Mouse (Mus musculus) retina, postnatal 1 day (tissue): ENCODE measurements around the gene Lamb3.
A peak's percentile ranks its signal among the peaks of the same experiment; 100 is the strongest.

ENCODE experiments used
- DNase-seq: peaks from one replicate; pipeline ENCODE4 v3.0.0-alpha.2; 2012

The Lamb3 gene

GRCm38 (mm10) chr1:193203821-193204220 lies 3.7 kb upstream of the Lamb3 start:
- peak; percentile 30 for DNase-seq

- no peak for DNase-seq
Observed at GRCm38 (mm10) chr1:193205431-193205830, 2.1 kb upstream of the Lamb3 start.

GRCm38 (mm10) chr1:193208178-193208577 lies 679 bp downstream of the Lamb3 start:
- DNase-seq: peak; percentile 24

GRCm38 (mm10) chr1:193211371-193211770 lies 3.9 kb downstream of the Lamb3 start:
- no peak for DNase-seq

- DNase-seq: no peak
Observed at GRCm38 (mm10) chr1:193214053-193214452, 6.6 kb downstream of the Lamb3 start.

GRCm38 (mm10) chr1:193216000-193216399 lies 8.5 kb downstream of the Lamb3 start:
- no peak for DNase-seq

- DNase-seq: no peak
Observed at GRCm38 (mm10) chr1:193220408-193220807, 12.9 kb downstream of the Lamb3 start.

- DNase-seq: no peak
Observed at GRCm38 (mm10) chr1:193225531-193225930, 18.0 kb downstream of the Lamb3 start.

- no peak for DNase-seq
Observed at GRCm38 (mm10) chr1:193226114-193226513, 18.6 kb downstream of the Lamb3 start.

- no peak for DNase-seq
Observed at GRCm38 (mm10) chr1:193226724-193227522, 19.4 kb downstream of the Lamb3 start.

GRCm38 (mm10) chr1:193227537-193227936 lies 20.0 kb downstream of the Lamb3 start:
- DNase-seq: no peak

GRCm38 (mm10) chr1:193229570-193229969 lies 22.1 kb downstream of the Lamb3 start:
- no peak for DNase-seq

- DNase-seq: no peak
Observed at GRCm38 (mm10) chr1:193230531-193230930, 23.0 kb downstream of the Lamb3 start.

- DNase-seq: no peak
Observed at GRCm38 (mm10) chr1:193230935-193231334, 23.4 kb downstream of the Lamb3 start.

- DNase-seq: no peak
Observed at GRCm38 (mm10) chr1:193232732-193233131, 25.2 kb downstream of the Lamb3 start.

- no peak for DNase-seq
Observed at GRCm38 (mm10) chr1:193234130-193234645, 26.7 kb downstream of the Lamb3 start.

- DNase-seq: no peak
Observed at GRCm38 (mm10) chr1:193234930-193235329, 27.4 kb downstream of the Lamb3 start.

- DNase-seq: no peak
Observed at GRCm38 (mm10) chr1:193238426-193238825, 30.9 kb downstream of the Lamb3 start.

- DNase-seq: no peak
Observed at GRCm38 (mm10) chr1:193241436-193241835, 33.9 kb downstream of the Lamb3 start.

GRCm38 (mm10) chr1:193242238-193242637 lies 34.7 kb downstream of the Lamb3 start:
- no peak for DNase-seq

GRCm38 (mm10) chr1:193242863-193243262 lies 35.4 kb downstream of the Lamb3 start:
- no peak for DNase-seq

- no peak for DNase-seq
Observed at GRCm38 (mm10) chr1:193243571-193244193, 36.2 kb downstream of the Lamb3 start.

- no peak for DNase-seq
Observed at GRCm38 (mm10) chr1:193244235-193244634, 36.7 kb downstream of the Lamb3 start.

- no peak for DNase-seq
Observed at GRCm38 (mm10) chr1:193250026-193250425, 42.5 kb downstream of the Lamb3 start.
